Mouse (Mus musculus) inflammation-experienced regulatory T-cells, adult 6 months (primary cell): ENCODE data around the gene Kcnj1. TPM values are rescaled to one million over a fixed set of nuclear protein-coding genes. Genes with fewer than 3 reads are reported as not detected.

Experiments
- ATAC-seq: one replicate; pipeline ENCODE4 v1.8.0; 2017
- polyA plus RNA-seq, 3 experiments: library from polyadenylated mRNA; unstranded; fragments of 100-300 nt; shearing (Covaris generic); gene quantifications; one replicate each; pipeline ENCODE4 v1.2.1; 2017

The Kcnj1 gene
- not detected for polyA plus RNA-seq

- ATAC-seq: no peak
Observed at GRCm38 (mm10) chr9:32372202-32372601, at the start of gene Kcnj1. Kcnj1 (plus strand) TSS chr9:32372493.

GRCm38 (mm10) chr9:32323610-32324009 lies 48.7 kb upstream of the Kcnj1 start:
- ATAC-seq: no peak

GRCm38 (mm10) chr9:32328777-32329176 lies 43.5 kb upstream of the Kcnj1 start:
- no peak for ATAC-seq

GRCm38 (mm10) chr9:32331162-32331561 lies 41.1 kb upstream of the Kcnj1 start:
- no peak for ATAC-seq

GRCm38 (mm10) chr9:32335389-32336150 lies 36.7 kb upstream of the Kcnj1 start:
- no peak for ATAC-seq

GRCm38 (mm10) chr9:32340831-32341230 lies 31.5 kb upstream of the Kcnj1 start:
- no peak for ATAC-seq

GRCm38 (mm10) chr9:32342929-32343328 lies 29.4 kb upstream of the Kcnj1 start:
- no peak for ATAC-seq

- no peak for ATAC-seq
Observed at GRCm38 (mm10) chr9:32344051-32344450, 28.2 kb upstream of the Kcnj1 start, which contains the start of gene Kcnj5. Kcnj5 (minus strand) TSS chr9:32344350.

- no peak for ATAC-seq
Observed at GRCm38 (mm10) chr9:32344489-32344888, 27.8 kb upstream of the Kcnj1 start.

GRCm38 (mm10) chr9:32348096-32348495 lies 24.2 kb upstream of the Kcnj1 start:
- no peak for ATAC-seq

- no peak for ATAC-seq
Observed at GRCm38 (mm10) chr9:32349344-32349743, 22.9 kb upstream of the Kcnj1 start.

- no peak for ATAC-seq
Observed at GRCm38 (mm10) chr9:32350332-32350731, 22.0 kb upstream of the Kcnj1 start.

GRCm38 (mm10) chr9:32360770-32361169 lies 11.5 kb upstream of the Kcnj1 start:
- no peak for ATAC-seq

GRCm38 (mm10) chr9:32368812-32369211 lies 3.5 kb upstream of the Kcnj1 start:
- no peak for ATAC-seq

- no peak for ATAC-seq
Observed at GRCm38 (mm10) chr9:32369388-32369787, 2.9 kb upstream of the Kcnj1 start.

GRCm38 (mm10) chr9:32373656-32374055 lies 1.4 kb downstream of the Kcnj1 start:
- no peak for ATAC-seq

GRCm38 (mm10) chr9:32376031-32376430 lies 3.7 kb downstream of the Kcnj1 start:
- ATAC-seq: no peak

GRCm38 (mm10) chr9:32376863-32377590 lies 4.7 kb downstream of the Kcnj1 start:
- no peak for ATAC-seq

- ATAC-seq: no peak
Observed at GRCm38 (mm10) chr9:32384906-32385305, 12.6 kb downstream of the Kcnj1 start.

GRCm38 (mm10) chr9:32388120-32388519 lies 15.8 kb downstream of the Kcnj1 start:
- no peak for ATAC-seq

GRCm38 (mm10) chr9:32391092-32391491 lies 18.8 kb downstream of the Kcnj1 start:
- ATAC-seq: no peak

- no peak for ATAC-seq
Observed at GRCm38 (mm10) chr9:32391701-32392100, 19.4 kb downstream of the Kcnj1 start.

GRCm38 (mm10) chr9:32392716-32393115 lies 20.4 kb downstream of the Kcnj1 start:
- ATAC-seq: no peak

- ATAC-seq: no peak
Observed at GRCm38 (mm10) chr9:32394761-32395161, 22.5 kb downstream of the Kcnj1 start.
